Mouse (Mus musculus) neural tube, embryonic 13.5 days (tissue): Measurements from ENCODE around the gene Aven. TPM values are rescaled to one million over a fixed set of nuclear protein-coding genes. Genes with fewer than 3 reads are reported as not detected.

Experiments
- ATAC-seq: fragments of 200-750 bp; cut with Nextera tagmentation; 2 replicates; pipeline ENCODE4 v1.8.0; 2017; ENCODE audit warnings: low read depth, mild to moderate bottlenecking, moderate TSS enrichment, moderate library complexity
- H3K27ac ChIP-seq: fragments of 300-500 bp; sonication (generic); replicated peaks from 2 replicates; pipeline ENCODE4 v1.5.1; 2015; ENCODE audit warnings: moderate library complexity, mild to moderate bottlenecking, inconsistent platforms
- H3K27me3 ChIP-seq: fragments of 300-500 bp; sonication (generic); 2 replicates; pipeline ENCODE4 v1.6.1; 2015; ENCODE audit warnings: mild to moderate bottlenecking, inconsistent platforms
- H3K36me3 ChIP-seq: fragments of 300-500 bp; sonication (generic); 2 replicates; pipeline ENCODE4 v1.6.1; 2015; ENCODE audit warnings: mild to moderate bottlenecking, inconsistent platforms
- H3K4me1 ChIP-seq: fragments of 300-500 bp; sonication (generic); replicated peaks from 2 replicates; pipeline ENCODE4 v1.6.1; 2015; ENCODE audit warnings: inconsistent platforms
- H3K4me2 ChIP-seq: fragments of 300-500 bp; sonication (generic); 2 replicates; pipeline ENCODE4 v1.6.1; 2015; ENCODE audit warnings: inconsistent platforms, mild to moderate bottlenecking, moderate library complexity
- H3K4me3 ChIP-seq: fragments of 300-500 bp; sonication (generic); 2 replicates; pipeline ENCODE4 v1.5.1; 2015; ENCODE audit warnings: mild to moderate bottlenecking, inconsistent platforms
- H3K9ac ChIP-seq: fragments of 300-500 bp; sonication (generic); 2 replicates; pipeline ENCODE4 v1.6.1; 2015; ENCODE audit warnings: moderate library complexity, mild to moderate bottlenecking, inconsistent platforms
- H3K9me3 ChIP-seq: fragments of 300-500 bp; sonication (generic); 2 replicates; pipeline ENCODE4 v1.6.1; 2016; ENCODE audit warnings: inconsistent platforms
- WGBS: fragments of 180-500 bp; shearing (Covaris S2); methylation state at CpG from one replicate; pipeline ENCODE4 v1.1.7; 2015; 5-methylcytosine and 5-hydroxymethylcytosine counted together
- microRNA-seq: library from miRNA; unstranded; fragments of <30 nt; microRNA quantifications from one replicate; pipeline ENCODE4, GENCODE M21; 2016
- polyA plus RNA-seq: library from polyadenylated mRNA; unstranded; fragments of >200 nt; fragmentation: Nextera tagmentation; extraction: Ambion mirVana; gene quantifications from 2 replicates; pipeline ENCODE4 v1.2.1, GENCODE M21; 2015

Gene Aven
- polyA plus RNA-seq, 1 experiment from 2014 or later = 5.1 TPM

DNA sequence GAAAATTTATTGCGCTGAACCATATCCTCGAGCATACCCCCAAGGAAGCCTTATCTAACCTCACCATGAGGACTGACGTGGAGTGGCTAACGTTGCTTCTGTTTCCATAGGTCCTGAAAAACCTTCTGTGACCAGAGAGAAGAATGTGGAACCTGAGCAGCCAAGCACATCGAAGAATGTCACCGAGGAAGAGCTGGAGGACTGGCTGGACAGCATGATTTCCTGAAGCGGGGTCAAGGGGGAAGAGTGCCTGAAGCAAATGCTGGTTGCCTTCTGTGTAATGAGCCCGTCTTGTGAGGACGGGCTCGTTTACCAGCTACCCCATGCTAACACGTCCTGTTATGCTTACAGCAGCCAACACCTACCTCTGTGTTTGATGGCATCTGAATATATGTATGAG lies 137.9 kb downstream of the Aven start:
- Histone ChIP-seq H3K36me3 (no peaks in the 10 kb centered on the region), H3K27me3 (no peaks in the 10 kb centered on the region), H3K4me2 (no peak overlapping the region), H3K4me3 (no peak overlapping the region), H3K4me1 (no peaks in the 10 kb centered on the region), H3K9ac (no peak overlapping the region), H3K9me3 (no peaks in the 10 kb centered on the region), H3K27ac (no peak overlapping the region)
- WGBS = 88% methylated on average over 11 of the region's 11 CpGs
- no peak for ATAC-seq

DNA sequence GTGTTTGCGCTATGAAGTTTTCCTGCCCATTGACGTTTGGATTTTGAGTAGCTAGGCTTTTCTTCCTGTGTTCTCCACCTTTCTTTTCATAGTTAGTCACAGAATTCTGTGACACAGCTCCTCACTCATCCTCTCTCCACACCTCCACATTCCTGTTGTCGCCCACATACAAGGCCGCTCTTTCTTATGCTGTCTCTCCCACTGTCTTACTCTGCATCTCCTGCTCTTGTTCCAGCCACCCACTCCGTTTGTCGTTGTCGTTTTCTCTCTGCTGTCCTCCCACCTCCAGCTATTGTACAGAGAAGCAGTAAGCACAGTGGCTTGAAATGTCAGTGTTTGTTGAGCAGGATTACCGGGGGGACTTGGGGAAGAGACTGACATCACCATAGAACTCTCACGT lies 139.8 kb downstream of the Aven start:
- Histone ChIP-seq H3K4me3 (no peak overlapping the region), H3K36me3 (no peaks in the 10 kb centered on the region)
- WGBS = 92% methylated on average over 9 of the region's 9 CpGs

DNA sequence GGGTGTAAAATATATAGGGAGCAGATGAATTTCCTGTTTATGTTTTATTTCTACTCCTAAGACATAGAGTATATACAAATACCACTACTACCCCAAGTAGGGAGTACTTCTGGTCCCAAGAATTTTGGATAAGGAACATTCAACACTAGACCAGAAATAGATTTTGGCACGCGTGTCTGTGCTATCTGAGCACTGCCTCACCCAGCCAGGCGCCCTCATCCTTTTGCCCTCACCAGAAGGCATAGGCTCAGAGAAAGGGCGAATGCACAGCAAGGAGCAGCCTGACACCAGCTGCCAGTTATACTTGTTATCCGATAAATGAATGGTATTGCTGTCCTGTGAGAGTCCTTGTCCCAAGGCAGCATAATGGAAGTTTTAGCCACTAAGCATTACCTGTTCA lies 144.4 kb downstream of the Aven start:
- WGBS = 89% methylated on average over 5 of the region's 5 CpGs
- ATAC-seq = no peak

More for the DNA sequence above, 139.8 kb downstream of the Aven start:
- no peaks in the 10 kb centered on the region for H3K9me3 ChIP-seq
- no peaks in the 10 kb centered on the region for H3K27me3 ChIP-seq
- H3K4me1 ChIP-seq = no peaks in the 10 kb centered on the region
- no peak for ATAC-seq
- H3K9ac ChIP-seq = no peak overlapping the region
- H3K4me2 ChIP-seq = no peak overlapping the region
- no peak overlapping the region for H3K27ac ChIP-seq

DNA sequence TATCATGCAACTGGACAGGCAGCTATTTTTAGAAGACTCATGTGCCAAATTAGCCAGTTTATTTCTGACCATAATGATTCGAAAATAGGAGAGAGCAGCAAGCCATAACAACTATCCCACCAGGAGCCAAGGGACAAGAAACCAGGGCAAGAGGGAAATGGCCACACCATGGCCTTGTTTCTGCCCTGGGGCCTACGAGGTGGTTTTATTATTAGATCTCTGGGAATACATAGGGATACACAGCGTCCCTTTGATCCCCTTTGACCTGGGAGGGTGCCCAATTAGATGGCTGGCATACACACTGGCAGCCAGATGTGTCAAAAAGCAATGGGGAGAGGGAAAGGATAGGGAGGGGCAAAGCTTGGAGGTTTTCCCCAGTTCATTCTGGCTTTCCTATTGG lies 161.1 kb downstream of the Aven start:
- Histone ChIP-seq H3K9me3 (no peaks in the 10 kb centered on the region), H3K4me3 (no peak overlapping the region), H3K4me2 (no peak overlapping the region), H3K36me3 (no peaks in the 10 kb centered on the region), H3K27ac (no peak overlapping the region), H3K4me1 (no peaks in the 10 kb centered on the region), H3K27me3 (no peaks in the 10 kb centered on the region), H3K9ac (no peak overlapping the region)
- ATAC-seq = no peak
- 84% methylated on average over 3 of the region's 3 CpGs for WGBS

More for the DNA sequence above, 144.4 kb downstream of the Aven start:
- H3K9ac ChIP-seq = no peak overlapping the region
- no peaks in the 10 kb centered on the region for H3K27me3 ChIP-seq
- no peak overlapping the region for H3K4me3 ChIP-seq
- H3K4me1 ChIP-seq = no peaks in the 10 kb centered on the region
- no peak overlapping the region for H3K4me2 ChIP-seq
- H3K27ac ChIP-seq = no peak overlapping the region
- H3K9me3 ChIP-seq = no peaks in the 10 kb centered on the region
- H3K36me3 ChIP-seq = no peaks in the 10 kb centered on the region

DNA sequence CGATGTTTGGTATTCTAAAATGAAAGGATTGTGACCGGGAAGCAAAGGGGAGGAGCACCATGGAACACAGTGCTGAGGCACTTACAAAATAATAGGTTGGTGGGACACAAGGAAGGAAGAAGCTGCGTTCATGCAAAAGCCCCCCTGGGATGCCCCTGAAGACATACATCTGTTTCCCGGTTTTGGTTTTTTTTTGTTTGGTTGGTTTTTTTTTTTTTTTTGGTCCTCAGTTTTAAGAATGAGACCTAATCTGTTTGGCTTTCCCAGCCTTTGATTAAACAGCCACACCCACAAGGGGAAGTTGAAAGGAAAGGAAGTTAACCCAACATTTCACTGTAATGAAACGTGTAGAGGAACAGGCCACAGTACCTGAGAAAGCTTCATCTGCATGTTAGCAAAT lies 163.4 kb downstream of the Aven start:
- ATAC-seq = no peak
- H3K27ac ChIP-seq = no peak overlapping the region
- H3K36me3 ChIP-seq = no peaks in the 10 kb centered on the region
- no peaks in the 10 kb centered on the region for H3K9me3 ChIP-seq
- H3K4me3 ChIP-seq = no peak overlapping the region
- H3K9ac ChIP-seq = no peak overlapping the region
- WGBS = 63% methylated on average over 5 of the region's 5 CpGs
- H3K27me3 ChIP-seq = no peaks in the 10 kb centered on the region
- no peak overlapping the region for H3K4me2 ChIP-seq
- H3K4me1 ChIP-seq = no peaks in the 10 kb centered on the region

DNA sequence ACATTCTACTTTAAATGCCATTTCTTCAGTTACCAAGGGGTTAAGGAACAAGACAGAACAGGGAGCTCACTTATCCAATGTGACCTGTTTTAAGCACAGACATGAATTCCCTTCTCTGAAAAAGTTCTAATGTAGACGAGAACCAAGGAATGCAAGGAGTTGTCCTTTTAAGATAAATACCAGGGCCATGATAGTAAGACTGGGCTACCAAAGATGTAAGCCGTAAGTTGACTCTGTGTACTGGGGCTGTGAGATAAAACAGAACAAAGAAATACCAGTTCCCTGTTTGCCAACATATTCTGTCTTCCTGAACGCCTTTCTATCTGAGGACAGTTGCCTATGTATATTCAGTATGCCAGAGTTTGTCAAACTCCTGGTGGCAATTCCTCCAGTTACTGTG lies 176.7 kb downstream of the Aven start:
- Histone ChIP-seq H3K27ac (no peak overlapping the region), H3K4me1 (no peaks in the 10 kb centered on the region), H3K9ac (no peak overlapping the region), H3K4me3 (no peak overlapping the region), H3K4me2 (no peak overlapping the region), H3K27me3 (no peaks in the 10 kb centered on the region), H3K9me3 (no peaks in the 10 kb centered on the region), H3K36me3 (no peaks in the 10 kb centered on the region)
- WGBS = 90% methylated on average over 3 of the region's 3 CpGs
- no peak for ATAC-seq

DNA sequence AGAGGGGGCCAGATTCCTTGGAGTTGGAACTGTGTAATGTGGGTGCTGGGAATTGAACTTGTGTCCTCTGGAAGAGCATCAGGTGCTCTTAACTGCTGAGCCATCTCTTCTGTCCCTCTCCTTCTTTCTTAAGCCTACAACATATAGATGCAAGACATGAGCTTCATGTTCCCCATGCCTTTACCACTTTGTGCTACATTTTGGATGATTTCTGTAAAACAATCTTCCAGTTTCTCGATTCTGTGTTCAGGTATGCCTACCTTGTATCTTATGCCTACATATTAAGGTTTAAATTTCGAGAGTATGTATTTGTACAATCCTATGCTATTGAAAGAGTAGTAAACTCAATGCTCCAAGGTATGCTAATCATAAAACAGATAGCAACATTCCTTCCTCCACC lies 183.4 kb downstream of the Aven start:
- H3K36me3 ChIP-seq = no peaks in the 10 kb centered on the region
- H3K9me3 ChIP-seq = no peaks in the 10 kb centered on the region
- H3K4me3 ChIP-seq = no peak overlapping the region
- H3K27ac ChIP-seq = no peak overlapping the region
- no peak overlapping the region for H3K4me2 ChIP-seq
- no peak overlapping the region for H3K9ac ChIP-seq
- 89% methylated on average over 2 of the region's 2 CpGs for WGBS
- H3K27me3 ChIP-seq = no peaks in the 10 kb centered on the region
- no peaks in the 10 kb centered on the region for H3K4me1 ChIP-seq
- no peak for ATAC-seq

DNA sequence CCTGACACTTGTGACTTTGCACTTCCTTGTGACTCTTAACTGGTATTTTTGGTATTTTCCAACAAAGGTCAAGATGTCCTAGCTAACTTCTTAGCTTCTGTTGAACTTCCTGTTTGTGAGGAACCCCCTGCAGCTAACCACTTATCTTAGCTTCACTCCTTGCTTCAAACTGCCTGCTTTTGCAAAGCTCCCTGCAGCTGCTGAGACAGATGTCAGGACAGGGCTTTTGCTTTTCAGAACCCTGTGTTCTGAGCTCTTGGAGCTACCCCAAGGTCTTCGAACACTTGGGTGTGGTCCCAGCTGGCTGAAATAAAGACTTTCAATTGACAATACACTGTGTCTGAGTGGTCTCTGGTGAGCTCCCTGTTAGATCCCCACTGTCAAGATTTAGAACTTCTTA lies 184.0 kb downstream of the Aven start:
- ATAC-seq = no peak

DNA sequence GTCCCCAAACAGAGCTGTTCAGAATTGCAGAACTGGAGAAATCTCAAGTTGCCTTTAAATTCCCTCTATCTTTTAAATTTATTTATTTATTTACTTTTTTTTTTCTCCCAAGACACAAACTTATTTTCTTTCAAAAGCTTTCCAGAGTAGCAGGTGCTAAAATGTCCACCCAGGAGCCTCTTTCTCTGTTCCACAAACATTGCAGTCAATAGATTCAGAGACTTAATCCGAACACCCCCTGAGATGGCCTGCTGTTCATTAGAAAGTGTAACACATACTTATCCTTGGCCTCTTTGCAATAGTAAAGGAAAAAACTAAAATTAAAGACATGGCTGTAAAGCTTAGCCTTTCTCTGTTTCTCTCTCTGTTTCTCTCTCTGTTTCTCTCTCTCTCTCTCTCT lies 184.5 kb downstream of the Aven start:
- WGBS = 72% methylated on average over 1 of the region's 1 CpGs
- ATAC-seq = no peak

More for the DNA sequence above, 184.0 kb downstream of the Aven start:
- no peak overlapping the region for H3K4me3 ChIP-seq
- WGBS = 76% methylated on average over 1 of the region's 1 CpGs
- H3K36me3 ChIP-seq = no peaks in the 10 kb centered on the region
- H3K9ac ChIP-seq = no peak overlapping the region
- H3K27ac ChIP-seq = no peak overlapping the region
- no peaks in the 10 kb centered on the region for H3K9me3 ChIP-seq
- no peak overlapping the region for H3K4me2 ChIP-seq
- no peaks in the 10 kb centered on the region for H3K4me1 ChIP-seq
- H3K27me3 ChIP-seq = no peaks in the 10 kb centered on the region

DNA sequence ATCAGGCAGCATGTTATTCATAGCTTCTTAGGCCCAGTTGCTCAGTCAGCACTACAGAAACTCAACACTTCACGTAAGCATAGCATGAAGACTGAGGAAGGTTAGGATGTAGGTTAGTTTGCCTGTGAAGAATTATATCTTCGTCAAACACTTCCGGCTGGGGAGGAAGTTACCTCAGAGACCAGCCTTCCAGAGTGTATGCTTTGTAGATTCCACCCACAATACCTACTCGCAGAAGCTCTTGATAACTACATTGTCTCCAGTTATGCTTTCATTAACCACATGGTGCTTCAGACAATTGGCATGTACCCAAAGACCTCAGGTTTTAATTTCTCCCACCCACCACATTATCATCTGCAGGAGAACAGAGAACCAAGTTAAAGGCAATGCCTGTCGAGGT lies 189.1 kb downstream of the Aven start:
- no peak overlapping the region for H3K9ac ChIP-seq
- H3K4me1 ChIP-seq = no peaks in the 10 kb centered on the region
- H3K9me3 ChIP-seq = no peaks in the 10 kb centered on the region
- WGBS = 77% methylated on average over 5 of the region's 5 CpGs
- no peak overlapping the region for H3K4me2 ChIP-seq
- ATAC-seq = no peak
- no peak overlapping the region for H3K27ac ChIP-seq
- no peaks in the 10 kb centered on the region for H3K27me3 ChIP-seq
- no peak overlapping the region for H3K4me3 ChIP-seq
- H3K36me3 ChIP-seq = no peaks in the 10 kb centered on the region

More for the DNA sequence above, 184.5 kb downstream of the Aven start:
- Histone ChIP-seq H3K9me3 (no peaks in the 10 kb centered on the region), H3K4me2 (no peak overlapping the region), H3K36me3 (no peaks in the 10 kb centered on the region), H3K27me3 (no peaks in the 10 kb centered on the region), H3K4me3 (no peak overlapping the region), H3K27ac (no peak overlapping the region), H3K4me1 (no peaks in the 10 kb centered on the region), H3K9ac (no peak overlapping the region)

Small RNA genes lying within 50 kb of the gene (microRNA-seq; reads per million reads assigned to microRNA genes)
- gene Gm44374 = not detected

Other genes with a start within 250 kb of the Aven start
- 0.11 TPM in 1 of 2 replicates, not detected in the other for gene Nutm1, start 233.7 kb upstream of the Aven start, polyA plus RNA-seq
- gene Nop10, start 231.0 kb upstream of the Aven start, polyA plus RNA-seq = 163 and 172 TPM in 2 replicates
- gene Slc12a6, start 227.1 kb upstream of the Aven start, polyA plus RNA-seq = 13.6 and 15.0 TPM in 2 replicates
- not detected in 2 replicates for gene Gm21985, start 226.7 kb upstream of the Aven start, polyA plus RNA-seq
- gene Emc4, start 124.9 kb upstream of the Aven start, polyA plus RNA-seq = 159 and 174 TPM in 2 replicates
- 37.0 and 38.7 TPM in 2 replicates for gene Katnbl1, start 113.8 kb upstream of the Aven start, polyA plus RNA-seq
- 20.9 and 21.8 TPM in 2 replicates for gene Emc7, start 38.0 kb upstream of the Aven start, polyA plus RNA-seq
- gene Chrm5, start 12.2 kb upstream of the Aven start, polyA plus RNA-seq = 0.18 and 0.54 TPM in 2 replicates